ENCODE assay signal across 8 mouse cellular contexts in the genomic region with DNA sequence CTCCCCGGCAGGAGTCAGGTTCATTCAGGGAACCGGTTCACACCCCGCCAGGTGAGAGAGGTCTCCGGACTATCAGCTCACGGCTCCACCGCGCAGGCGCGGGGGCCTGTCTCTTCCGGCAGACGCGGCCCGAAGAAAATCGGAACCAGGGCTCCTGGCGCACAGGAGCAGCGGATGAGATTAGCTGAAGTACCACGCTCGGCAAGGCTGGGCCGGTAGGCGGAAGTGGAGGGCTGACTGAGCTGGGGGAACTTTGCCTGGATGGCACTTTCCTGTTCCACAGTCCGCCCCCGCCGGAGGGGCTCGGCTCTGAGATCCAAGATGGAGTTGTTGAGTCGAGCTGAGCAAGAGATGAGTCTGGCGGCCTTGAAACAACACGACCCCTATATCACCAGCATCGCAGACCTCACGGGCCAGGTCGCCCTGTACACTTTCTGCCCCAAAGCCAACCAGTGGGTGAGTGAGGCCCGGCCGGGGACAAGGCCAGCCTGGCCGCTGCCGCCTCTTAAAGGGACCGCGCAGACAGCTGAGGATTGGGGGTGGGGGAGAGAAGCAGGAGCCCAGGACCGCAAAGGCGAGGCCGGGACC. TPM values are rescaled to one million over a fixed set of nuclear protein-coding genes. Genes with fewer than 3 reads are reported as not detected.
DNase-seq lines count a peak whose midpoint lies in the region; ATAC-seq and TF ChIP-seq lines count a peak whose summit lies in the region.

A gene (plus strand): TSS at position 175 of the 588 bp plus-strand sequence.

- no peaks in the 10 kb centered on the region for H3K9me3 ChIP-seq in hindbrain, embryonic 13.5 days

- no peak for TF ChIP-seq CTCF in Patski (IDR thresholded peaks at IDR 0.05)

- CTCF ChIA-PET in Patski (lab: Charles Lee) = interaction anchor here (1.3 kb wide), 1 partner anchor 59 kb away, joined by 3 read pairs; no protein-coding TSS in a partner anchor

- under 1% methylated on average over 39 of the region's 39 CpGs for WGBS in hindbrain, embryonic 13.5 days

- peak within 1 kb of the TSS; percentile 93 for H3K4me3 ChIP-seq in hindbrain, embryonic 13.5 days

- peak within 1 kb of the TSS; percentile 90 for H3K27ac ChIP-seq in hindbrain, embryonic 13.5 days

- H3K4me2 ChIP-seq in hindbrain, embryonic 13.5 days = peak within 1 kb of the TSS; percentile 63

- in situ Hi-C loops in Patski (cut with MboI; ENCODE audit: low pct_unique_long_range_greater_than_20kb) = loop anchor here (10.0 kb wide), 1 partner anchor 495 kb away; no protein-coding TSS in a partner anchor

- H3K36me3 ChIP-seq in hindbrain, embryonic 13.5 days = peaks cover 24% of the 10 kb centered on the region

- no peaks in the 10 kb centered on the region for H3K27me3 ChIP-seq in Patski
- 0 out of 2 replicates have a peak, but pooled peaks cover 11% of the 10 kb centered on the region for H3K27me3 ChIP-seq in hindbrain, embryonic 13.5 days

- POLR2A ChIA-PET in Patski (lab: Charles Lee) = interaction anchor here (2.0 kb wide), 1 partner anchor 14 kb away, joined by 7 read pairs; no protein-coding TSS in a partner anchor

- peaks cover 20% of the 10 kb centered on the region for H3K4me1 ChIP-seq in hindbrain, embryonic 13.5 days (replicated peaks)

- DNase-seq in Patski (ENCODE audit: low read depth, low spot score) = peak; percentile 75
- peak; percentile 96 to 98 for DNase-seq in cerebellum, postnatal 14 days
- peak; percentile 94 for DNase-seq in frontal cortex, postnatal 14 days (ENCODE audit: low spot score in 2 of 2)
- peak; percentile 87 to 90 for DNase-seq in layer of hippocampus, postnatal 25 days (ENCODE audit: extremely low spot score in 1 of 2, low spot score in 1 of 2)
- DNase-seq in lung, postnatal 25 days (ENCODE audit: low spot score) = peak; percentile 96
- DNase-seq in retina, embryonic 14.5 days (ENCODE audit: low spot score) = peak; percentile 99
- peak; percentile 95 for DNase-seq in thymus, postnatal 4 days

- peak; percentile 97 for ATAC-seq in Patski
- peak; percentile 99 for ATAC-seq in hindbrain, embryonic 13.5 days (ENCODE audit: low FRiP score)

- H3K9ac ChIP-seq in hindbrain, embryonic 13.5 days = peak within 1 kb of the TSS; percentile 96

RNA-seq across cellular contexts. Expression of the gene that starts here (rescaled TPM):
- 19.6 TPM for polyA plus RNA-seq in Patski (2021)
- 18.4 and 19.3 TPM in 2 replicates for polyA plus RNA-seq in hindbrain, embryonic 13.5 days (2015; fragmentation: Nextera tagmentation; extraction: Ambion mirVana)
- 10 to 100 TPM; 19.4 to 20.2 TPM for total RNA-seq in layer of hippocampus, postnatal 25 days (2021)

Comparison
In these comparisons a context has a peak if more than half of its experiments do, and no peak if none do; other contexts are left out.
1. Peak in every context shown above with its lines: DNase-seq, ATAC-seq, H3K4me3 ChIP-seq and H3K27ac ChIP-seq.